Mouse (Mus musculus) CH12.LX (cell line): Measurements from ENCODE around the gene Krt10.

Source experiments
- BHLHE40 ChIP-seq: IDR thresholded peaks from 2 replicates; pipeline ENCODE4 v1.6.1; 2011; ENCODE audit warnings: mild to moderate bottlenecking, low read depth, low read length, improper control_type of control experiment
- CHD2 ChIP-seq: IDR thresholded peaks from 2 replicates; pipeline ENCODE4 v1.6.1; 2011; ENCODE audit warnings: low read length, improper control_type of control experiment
- CTCF ChIP-seq, 2 experiments: IDR thresholded peaks in 1 of 2; conservative IDR thresholded peaks in 1 of 2; 2 replicates each; pipeline ENCODE4 v1.5.1; 2011 to 2012; ENCODE audit warnings: low read depth in 2 of 2, low read length in 2 of 2, improper control_type of control experiment in 1 of 2, inconsistent platforms in 1 of 2, mild to moderate bottlenecking in 1 of 2, moderate library complexity in 1 of 2
- E2F4 ChIP-seq: IDR thresholded peaks from 2 replicates; pipeline ENCODE4 v1.6.1; 2011; ENCODE audit warnings: low read depth, low read length, improper control_type of control experiment; ENCODE audit not compliant: insufficient replicate concordance
- EP300 ChIP-seq: IDR thresholded peaks from 2 replicates; pipeline ENCODE4 v1.6.1; 2011; ENCODE audit warnings: low read length, improper control_type of control experiment
- HCFC1 ChIP-seq: IDR thresholded peaks from 2 replicates; pipeline ENCODE4 v1.6.1; 2012; ENCODE audit warnings: low read depth, mild to moderate bottlenecking, inconsistent platforms, low read length, improper control_type of control experiment
- IRF4 ChIP-seq: IDR thresholded peaks from 2 replicates; pipeline ENCODE4 v1.6.1; 2014; ENCODE audit warnings: low read depth, mild to moderate bottlenecking, inconsistent platforms, low read length, improper control_type of control experiment
- MYC ChIP-seq: IDR thresholded peaks from 2 replicates; pipeline ENCODE4 v1.6.1; 2011; ENCODE audit warnings: low read depth, mild to moderate bottlenecking, improper control_type of control experiment, low read length
- NRF1 ChIP-seq: IDR thresholded peaks from 2 replicates; pipeline ENCODE4 v1.6.1; 2014; ENCODE audit warnings: low read depth, mild to moderate bottlenecking, inconsistent platforms, low read length, improper control_type of control experiment, moderate library complexity
- POLR2A ChIP-seq: IDR thresholded peaks from 2 replicates; pipeline ENCODE4 v1.6.1; 2011; ENCODE audit warnings: low read depth, mild to moderate bottlenecking, improper control_type of control experiment, low read length
- POLR2AphosphoS2 ChIP-seq: IDR thresholded peaks from 2 replicates; pipeline ENCODE4 v1.6.1; 2011; ENCODE audit warnings: low read depth, low read length, improper control_type of control experiment
- RCOR1 ChIP-seq: conservative IDR thresholded peaks from 2 replicates; pipeline ENCODE4 v1.6.1; 2012; ENCODE audit warnings: low read depth, mild to moderate bottlenecking, inconsistent platforms, low read length, improper control_type of control experiment
- UBTF ChIP-seq: IDR thresholded peaks from 2 replicates; pipeline ENCODE4 v1.6.1; 2012; ENCODE audit warnings: low read depth, mild to moderate bottlenecking, inconsistent platforms, low read length, improper control_type of control experiment, moderate library complexity
- USF2 ChIP-seq: conservative IDR thresholded peaks from 2 replicates; pipeline ENCODE4 v1.6.1; 2011; ENCODE audit warnings: low read depth, low read length, improper control_type of control experiment

- TF ChIP-seq CTCF (conservative IDR thresholded peaks at IDR 0.05 in 1 of 2, IDR thresholded peaks at IDR 0.05 in 1 of 2; ENCODE audit: low read depth in 2 of 2, low read length in 2 of 2) (peak; percentile 59 to 71), BHLHE40 (no peak), EP300 (no peak; the same call in 1 of the 2 replicates), E2F4 (no peak), POLR2A (no peak), POLR2AphosphoS2 (no peak), RCOR1 (no peak; the same call in 1 of the 2 replicates), HCFC1 (no peak), USF2 (no peak), NRF1 (no peak), UBTF (no peak), MYC (no peak), CHD2 (no peak), IRF4 (peak; percentile 33; the same call in 1 of the 2 replicates)
Observed at GRCm38 (mm10) chr11:99369229-99369628, 19.9 kb downstream of the Krt10 start.
